Mouse (Mus musculus): ENCODE measurements around the gene Polr3c. TPM values are rescaled to one million over a fixed set of nuclear protein-coding genes. Genes with fewer than 3 reads are reported as not detected.
A peak's percentile ranks its signal among the peaks of the same experiment; 100 is the strongest.

Polr3c gene
- polyA plus RNA-seq, 1 experiment from 2014 or later = 11.6 TPM

- no peaks in the 10 kb centered on the region for H3K9me3 ChIP-seq (ENCODE audit: low read length)
- H3K27me3 ChIP-seq (ENCODE audit: insufficient read depth, low read length) = peaks cover 43% of the 10 kb centered on the region; the same call in 1 of the 2 replicates
- no peak overlapping the region for H3K4me3 ChIP-seq (ENCODE audit: low read depth, low read length)
- H3K36me3 ChIP-seq (replicated peaks; ENCODE audit: insufficient read depth, low read length) = no peaks in the 10 kb centered on the region
- TF ChIP-seq EP300 (IDR thresholded peaks at IDR 0.05; ENCODE audit: low read depth) (no peak), CTCF (IDR thresholded peaks at IDR 0.05; ENCODE audit: low read depth) (no peak)
- WGBS (ENCODE audit: insufficient replicate concordance) = 25% methylated on average over 28 of the region's 28 CpGs
- ATAC-seq (no peak), DNase-seq (no peak)
- no peak overlapping the region for H3K27ac ChIP-seq (ENCODE audit: low read depth)
- H3K4me1 ChIP-seq (ENCODE audit: insufficient read depth) = no peaks in the 10 kb centered on the region; the same call in 1 of the 2 replicates
- H3K9ac ChIP-seq (replicated peaks) = no peak overlapping the region; the same call in 1 of the 2 replicates
- peak overlapping the region; percentile 44; the same call in 1 of the 2 replicates for H3K4me2 ChIP-seq (ENCODE audit: low read depth, low read length)
Observed at GRCm38 (mm10) chr3:96684822-96685156, 42.6 kb downstream of the Polr3c start.

GRCm38 (mm10) chr3:96684151-96684821, 43.1 kb downstream of the Polr3c start:
- no peaks in the 10 kb centered on the region for H3K36me3 ChIP-seq (replicated peaks; ENCODE audit: insufficient read depth, low read length)
- TF ChIP-seq CTCF (IDR thresholded peaks at IDR 0.05; ENCODE audit: low read depth) (no peak), EP300 (IDR thresholded peaks at IDR 0.05; ENCODE audit: low read depth) (no peak)
- no peak overlapping the region for H3K9ac ChIP-seq (replicated peaks)
- no peak overlapping the region for H3K4me3 ChIP-seq (ENCODE audit: low read depth, low read length)
- ATAC-seq (no peak), DNase-seq (no peak)
- H3K4me2 ChIP-seq (ENCODE audit: low read depth, low read length) = peak overlapping the region; percentile 44; the same call in 1 of the 2 replicates
- whole genome bisulfite sequencing (ENCODE audit: insufficient replicate concordance) = 53% methylated on average over 17 of the region's 17 CpGs
- no peaks in the 10 kb centered on the region for H3K9me3 ChIP-seq (ENCODE audit: low read length)
- H3K27me3 ChIP-seq (ENCODE audit: insufficient read depth, low read length) = peaks cover 43% of the 10 kb centered on the region; the same call in 1 of the 2 replicates
- H3K27ac ChIP-seq (ENCODE audit: low read depth) = no peak overlapping the region
- H3K4me1 ChIP-seq (ENCODE audit: insufficient read depth) = no peaks in the 10 kb centered on the region; the same call in 1 of the 2 replicates

- DNase-seq = no peak
- H3K36me3 ChIP-seq (replicated peaks; ENCODE audit: insufficient read depth, low read length) = no peaks in the 10 kb centered on the region
- no peak overlapping the region for H3K27ac ChIP-seq (ENCODE audit: low read depth)
- no peak overlapping the region for H3K4me3 ChIP-seq (ENCODE audit: low read depth, low read length)
- H3K9ac ChIP-seq (replicated peaks) = no peak overlapping the region
- WGBS (ENCODE audit: insufficient replicate concordance) = 81% methylated on average over 3 of the region's 3 CpGs
- H3K27me3 ChIP-seq (ENCODE audit: insufficient read depth, low read length) = peaks cover 43% of the 10 kb centered on the region; the same call in 1 of the 2 replicates
- no peaks in the 10 kb centered on the region for H3K9me3 ChIP-seq (ENCODE audit: low read length)
- H3K4me2 ChIP-seq (ENCODE audit: low read depth, low read length) = no peak overlapping the region
- no peak for ATAC-seq
- TF ChIP-seq CTCF (IDR thresholded peaks at IDR 0.05; ENCODE audit: low read depth) (no peak), EP300 (IDR thresholded peaks at IDR 0.05; ENCODE audit: low read depth) (no peak)
- no peaks in the 10 kb centered on the region; the same call in 1 of the 2 replicates for H3K4me1 ChIP-seq (ENCODE audit: insufficient read depth)
Observed at GRCm38 (mm10) chr3:96683496-96683895, 43.9 kb downstream of the Polr3c start.

GRCm38 (mm10) chr3:96680269-96680956, 47.0 kb downstream of the Polr3c start:
- H3K27ac ChIP-seq (ENCODE audit: low read depth) = no peak overlapping the region
- TF ChIP-seq EP300 (IDR thresholded peaks at IDR 0.05; ENCODE audit: low read depth) (no peak), CTCF (IDR thresholded peaks at IDR 0.05; ENCODE audit: low read depth) (no peak)
- H3K4me3 ChIP-seq (ENCODE audit: low read depth, low read length) = no peak overlapping the region
- H3K9me3 ChIP-seq (ENCODE audit: low read length) = no peaks in the 10 kb centered on the region
- ATAC-seq (no peak), DNase-seq (no peak)
- no peak overlapping the region for H3K9ac ChIP-seq (replicated peaks)
- 25% methylated on average over 12 of the region's 12 CpGs for WGBS (ENCODE audit: insufficient replicate concordance)
- H3K36me3 ChIP-seq (replicated peaks; ENCODE audit: insufficient read depth, low read length) = no peaks in the 10 kb centered on the region
- no peak overlapping the region for H3K4me2 ChIP-seq (ENCODE audit: low read depth, low read length)
- H3K4me1 ChIP-seq (ENCODE audit: insufficient read depth) = no peaks in the 10 kb centered on the region; the same call in 1 of the 2 replicates
- peaks cover 34% of the 10 kb centered on the region; the same call in 1 of the 2 replicates for H3K27me3 ChIP-seq (ENCODE audit: insufficient read depth, low read length)

GRCm38 (mm10) chr3:96679159-96679674, 48.2 kb downstream of the Polr3c start:
- no peak for ATAC-seq
- no peak for TF ChIP-seq CTCF (IDR thresholded peaks at IDR 0.05; ENCODE audit: low read depth)
- TF ChIP-seq EP300 (IDR thresholded peaks at IDR 0.05; ENCODE audit: low read depth) = no peak
- H3K4me1 ChIP-seq (ENCODE audit: insufficient read depth) = no peaks in the 10 kb centered on the region
- 25% methylated on average over 5 of the region's 5 CpGs for WGBS (ENCODE audit: insufficient replicate concordance)
- no peaks in the 10 kb centered on the region for H3K36me3 ChIP-seq (replicated peaks; ENCODE audit: insufficient read depth, low read length)
- H3K9ac ChIP-seq (replicated peaks) = no peak overlapping the region
- no peak overlapping the region for H3K4me3 ChIP-seq (ENCODE audit: low read depth, low read length)
- H3K4me2 ChIP-seq (ENCODE audit: low read depth, low read length) = no peak overlapping the region
- H3K27me3 ChIP-seq (ENCODE audit: insufficient read depth, low read length) = peaks cover 22% of the 10 kb centered on the region; the same call in 1 of the 2 replicates
- no peak for DNase-seq
- H3K9me3 ChIP-seq (ENCODE audit: low read length) = no peaks in the 10 kb centered on the region
- H3K27ac ChIP-seq (ENCODE audit: low read depth) = no peak overlapping the region

- peaks cover 18% of the 10 kb centered on the region; the same call in 1 of the 2 replicates for H3K27me3 ChIP-seq (ENCODE audit: insufficient read depth, low read length)
- TF ChIP-seq EP300 (IDR thresholded peaks at IDR 0.05; ENCODE audit: low read depth) = no peak
- no peak for TF ChIP-seq CTCF (IDR thresholded peaks at IDR 0.05; ENCODE audit: low read depth)
Observed at GRCm38 (mm10) chr3:96678456-96678855, 49.0 kb downstream of the Polr3c start.

More at GRCm38 (mm10) chr3:96678456-96678855, 49.0 kb downstream of the Polr3c start:
- 62% methylated on average over 7 of the region's 7 CpGs for WGBS (ENCODE audit: insufficient replicate concordance)
- Histone ChIP-seq H3K4me3 (ENCODE audit: low read depth, low read length) (no peak overlapping the region), H3K36me3 (replicated peaks; ENCODE audit: insufficient read depth, low read length) (no peaks in the 10 kb centered on the region), H3K27ac (ENCODE audit: low read depth) (no peak overlapping the region), H3K4me2 (ENCODE audit: low read depth, low read length) (no peak overlapping the region), H3K4me1 (ENCODE audit: insufficient read depth) (no peaks in the 10 kb centered on the region), H3K9me3 (ENCODE audit: low read length) (no peaks in the 10 kb centered on the region), H3K9ac (replicated peaks) (no peak overlapping the region)
- ATAC-seq = no peak
- DNase-seq = no peak
